Comparison of ENCODE assay signal across 8 mouse cellular contexts in genomic region chr10:7955634-7956121, GRCm38 (mm10). TPM values are rescaled to one million over a fixed set of nuclear protein-coding genes. Genes with fewer than 3 reads are reported as not detected.
DNase-seq lines count a peak whose midpoint lies in the region; ATAC-seq and TF ChIP-seq lines count a peak whose summit lies in the region.

No protein-coding gene starts in this region.

- no peaks in the 10 kb centered on the region for H3K4me1 ChIP-seq in embryonic facial prominence, embryonic 11.5 days (ENCODE audit: control insufficient read depth, insufficient read depth, low read length)
- H3K4me1 ChIP-seq in heart, embryonic 16.5 days (ENCODE audit: control insufficient read depth, insufficient read depth, low read length): peaks cover 36% of the 10 kb centered on the region
- peaks cover 4% of the 10 kb centered on the region; the same call in 1 of the 2 replicates for H3K4me1 ChIP-seq in small intestine, adult 2 months (ENCODE audit: control insufficient read depth, insufficient read depth, insufficient read length, low read length)

- peak overlapping the region; percentile 99 for H3K4me3 ChIP-seq in embryonic facial prominence, embryonic 11.5 days (ENCODE audit: low read depth, low read length)
- H3K4me3 ChIP-seq in heart, embryonic 16.5 days (ENCODE audit: low read length): peak overlapping the region; percentile 67
- peak overlapping the region; percentile 76 for H3K4me3 ChIP-seq in small intestine, adult 2 months (ENCODE audit: low read depth, low read length)

- WGBS in embryonic facial prominence, embryonic 11.5 days: no CpG with 5 or more reads among the region's 76 CpGs
- whole genome bisulfite sequencing in heart, embryonic 16.5 days: 0% methylated on average over 16 of the region's 76 CpGs
- 2% methylated on average over 22 of the region's 76 CpGs for WGBS in small intestine, adult 2 months

- H3K4me2 ChIP-seq in embryonic facial prominence, embryonic 11.5 days (ENCODE audit: low read depth, low read length): peak overlapping the region; percentile 63
- peak overlapping the region; percentile 76 for H3K4me2 ChIP-seq in heart, embryonic 16.5 days (ENCODE audit: low read depth, low read length)

- H3K27me3 ChIP-seq in embryonic facial prominence, embryonic 11.5 days (ENCODE audit: control insufficient read depth, insufficient read depth, low read length): no peaks in the 10 kb centered on the region
- H3K27me3 ChIP-seq in heart, embryonic 16.5 days (ENCODE audit: control insufficient read depth, insufficient read depth, low read length): no peaks in the 10 kb centered on the region
- H3K27me3 ChIP-seq in small intestine, adult 2 months (ENCODE audit: control insufficient read depth, insufficient read depth, low read length): no peaks in the 10 kb centered on the region

- ATAC-seq in embryonic facial prominence, embryonic 11.5 days (replicated peaks; ENCODE audit: insufficient number of reproducible peaks, low FRiP score, low TSS enrichment, low read depth): peak; percentile 70
- peak; percentile 47 for ATAC-seq in heart, embryonic 16.5 days (replicated peaks; ENCODE audit: extremely low read depth, insufficient read depth, low FRiP score)
- peak; percentile 14 for ATAC-seq in megakaryocyte, adult 5-6 weeks (ENCODE audit: poor library complexity, severe bottlenecking)
- ATAC-seq in granulocyte monocyte progenitor cell, adult 5-6 weeks (replicated peaks; ENCODE audit: poor library complexity, severe bottlenecking): no peak

- no peaks in the 10 kb centered on the region for H3K36me3 ChIP-seq in embryonic facial prominence, embryonic 11.5 days (replicated peaks; ENCODE audit: control insufficient read depth, insufficient read depth, low read depth, low read length)
- H3K36me3 ChIP-seq in heart, embryonic 16.5 days (ENCODE audit: control insufficient read depth, insufficient read depth): 0 out of 2 replicates have a peak, but pooled peaks cover 2% of the 10 kb centered on the region
- H3K36me3 ChIP-seq in small intestine, adult 2 months (ENCODE audit: control insufficient read depth, insufficient read depth, low read length): no peaks in the 10 kb centered on the region

- no peak for TF ChIP-seq CTCF in small intestine, adult 2 months (IDR thresholded peaks at IDR 0.05; ENCODE audit: extremely low read depth, insufficient read length, insufficient replicate concordance, low read depth, low read length)

- H3K27ac ChIP-seq in embryonic facial prominence, embryonic 11.5 days (replicated peaks; ENCODE audit: low read depth, low read length): peak overlapping the region; percentile 99
- peak overlapping the region; percentile 97 for H3K27ac ChIP-seq in heart, embryonic 16.5 days (ENCODE audit: low read length)
- H3K27ac ChIP-seq in small intestine, adult 2 months (ENCODE audit: insufficient read depth, low read depth, low read length): no peak overlapping the region

- TF ChIP-seq POLR2A in small intestine, adult 2 months (IDR thresholded peaks at IDR 0.05; ENCODE audit: low read depth, low read length): no peak

- DNase-seq in CD8-positive naive resting alpha-beta T cell, adult 2 months (ENCODE audit: low read depth in 2 of 2, low spot score in 2 of 2): peak; percentile 37 to 38
- peak; percentile 53 for DNase-seq in T-cell, adult 2 months (ENCODE audit: low spot score)
- no peak for DNase-seq in embryonic facial prominence, embryonic 11.5 days (ENCODE audit: low spot score)
- DNase-seq in layer of hippocampus, postnatal 14 days (ENCODE audit: low spot score in 2 of 2): peak; percentile 36 to 54

- no peaks in the 10 kb centered on the region for H3K9me3 ChIP-seq in embryonic facial prominence, embryonic 11.5 days (replicated peaks; ENCODE audit: control insufficient read depth, low read length)
- no peaks in the 10 kb centered on the region for H3K9me3 ChIP-seq in heart, embryonic 16.5 days (replicated peaks; ENCODE audit: control insufficient read depth, low read length)

- peak overlapping the region; percentile 98 for H3K9ac ChIP-seq in embryonic facial prominence, embryonic 11.5 days (replicated peaks; ENCODE audit: low read length)
- peak overlapping the region; percentile 92 for H3K9ac ChIP-seq in heart, embryonic 16.5 days (ENCODE audit: low read length)

RNA-seq across cellular contexts. Expression of gene Tab2, which starts 0.4 kb away (rescaled TPM):
- 28.8 and 30.0 TPM in 2 replicates for polyA plus RNA-seq in embryonic facial prominence, embryonic 11.5 days (2014; fragmentation: Nextera tagmentation; extraction: Ambion mirVana)
- polyA plus RNA-seq in heart, embryonic 16.5 days (2015; fragmentation: Nextera tagmentation; extraction: Ambion mirVana): 15.1 and 15.4 TPM in 2 replicates
- 10 to 100 TPM; 62.7 to 66.0 TPM for total RNA-seq in layer of hippocampus, postnatal 14 days (2021)
- total RNA-seq in megakaryocyte, adult 5-6 weeks (2015): 290 and 301 TPM in 2 replicates
- total RNA-seq in megakaryocyte, adult 5-6 weeks (2017): 105 and 120 TPM in 2 replicates
- polyA plus RNA-seq in small intestine, adult 2 months (2012; rRNA removed): 9.1 and 19.7 TPM in 2 replicates
- 97.2 and 121 TPM in 2 replicates for total RNA-seq in granulocyte monocyte progenitor cell, adult 5-6 weeks (2014; fragmentation: Nextera tagmentation)
- total RNA-seq in granulocyte monocyte progenitor cell, adult 5-6 weeks (2017): 52.1 and 58.9 TPM in 2 replicates
